Mouse (Mus musculus) frontal cortex, postnatal 10 days (tissue): ENCODE data around the gene Moxd1.

Experiments
- DNase-seq, 2 experiments: peaks; one replicate each; pipeline ENCODE4 v3.0.0; 2022; ENCODE audit warnings: low spot score in 2 of 2, mixed read lengths in 1 of 2

Moxd1 gene

GRCm38 (mm10) chr10:24223449-24224143, at the start of gene Moxd1:
Gene Moxd1 (plus strand): TSS chr10:24223517.
- DNase-seq: no peak

GRCm38 (mm10) chr10:24190392-24190791, 32.9 kb upstream of the Moxd1 start:
- DNase-seq: no peak

- no peak for DNase-seq
These were observed 31.3 kb upstream of the Moxd1 start for GRCm38 (mm10) chr10:24191977-24192376.

DNA sequence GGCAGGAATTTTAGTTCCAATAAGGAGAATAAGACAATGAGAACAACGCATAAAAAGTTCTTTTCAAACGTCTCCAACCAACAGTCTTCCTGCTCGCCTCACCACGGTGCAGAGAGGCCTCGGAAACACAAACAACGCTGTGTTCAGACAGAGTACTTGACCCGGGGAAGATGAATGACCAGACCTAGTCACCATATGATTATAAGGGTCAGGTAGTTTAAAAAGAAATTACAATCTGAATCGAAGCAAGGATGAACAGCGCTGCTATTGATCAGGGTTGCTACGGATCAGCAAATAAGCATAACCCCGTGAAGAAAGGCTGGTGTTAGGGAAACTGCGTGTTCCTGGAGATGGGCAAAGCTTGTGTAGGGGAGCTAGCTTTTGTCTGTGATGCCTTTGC, 24.0 kb upstream of the Moxd1 start:
- no peak for DNase-seq

DNA sequence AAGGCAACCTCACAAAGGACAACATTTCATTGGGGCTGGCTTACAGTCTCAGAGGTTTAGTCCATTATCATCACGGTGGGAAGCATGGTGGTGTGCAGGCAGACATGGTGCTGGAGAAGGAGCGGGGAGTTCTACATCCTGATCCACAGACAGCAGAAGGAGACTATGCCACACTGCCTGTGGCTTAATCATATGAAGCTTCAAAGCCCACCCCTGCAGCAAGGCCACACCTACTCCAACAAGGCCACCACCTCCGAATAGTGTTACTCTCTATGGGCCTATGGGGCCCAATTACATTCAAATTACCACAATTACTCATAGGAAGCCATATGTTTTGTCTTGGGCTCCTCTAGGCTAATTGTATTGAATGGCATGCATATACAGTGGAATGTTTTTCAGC, 23.2 kb upstream of the Moxd1 start:
- no peak for DNase-seq

DNA sequence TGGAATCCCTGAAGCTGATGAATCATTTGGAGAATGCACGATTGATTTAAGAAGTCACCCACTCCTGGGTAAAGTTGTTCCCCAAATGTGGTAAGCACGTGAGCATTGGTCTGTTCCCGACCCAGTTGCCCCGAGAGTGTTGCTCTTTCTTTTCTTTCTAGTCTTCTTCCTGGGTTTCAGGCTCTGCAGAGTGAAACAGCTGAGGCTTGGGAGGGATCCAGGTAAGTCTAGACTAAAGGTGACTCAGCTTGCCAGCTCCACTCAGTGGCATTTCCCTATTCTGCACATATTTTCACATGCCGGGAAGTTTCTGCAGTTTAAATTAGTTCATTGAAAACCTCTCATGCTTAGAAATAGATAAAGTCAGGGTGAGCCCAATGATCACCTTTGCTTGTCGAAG, 13.2 kb upstream of the Moxd1 start:
- DNase-seq: no peak

DNA sequence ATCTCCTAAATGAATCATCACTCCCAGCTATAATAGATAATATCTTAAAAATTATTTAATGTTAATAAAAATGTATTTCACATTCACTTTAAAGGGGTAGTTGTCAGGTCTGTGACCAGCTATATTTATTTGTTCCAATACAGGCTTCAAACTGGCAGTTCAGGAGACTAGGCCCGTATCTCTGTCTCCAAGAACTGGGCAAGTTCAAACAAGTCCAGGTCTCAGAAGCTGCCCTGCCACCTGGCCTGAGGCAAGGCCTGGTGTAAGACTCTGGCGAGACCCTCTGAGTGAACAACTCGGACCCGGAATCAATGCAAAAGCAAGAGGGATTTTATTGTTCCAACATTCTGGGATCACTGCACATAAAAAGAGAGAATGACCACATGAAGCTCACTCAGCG, 10.0 kb upstream of the Moxd1 start:
- no peak for DNase-seq

DNA sequence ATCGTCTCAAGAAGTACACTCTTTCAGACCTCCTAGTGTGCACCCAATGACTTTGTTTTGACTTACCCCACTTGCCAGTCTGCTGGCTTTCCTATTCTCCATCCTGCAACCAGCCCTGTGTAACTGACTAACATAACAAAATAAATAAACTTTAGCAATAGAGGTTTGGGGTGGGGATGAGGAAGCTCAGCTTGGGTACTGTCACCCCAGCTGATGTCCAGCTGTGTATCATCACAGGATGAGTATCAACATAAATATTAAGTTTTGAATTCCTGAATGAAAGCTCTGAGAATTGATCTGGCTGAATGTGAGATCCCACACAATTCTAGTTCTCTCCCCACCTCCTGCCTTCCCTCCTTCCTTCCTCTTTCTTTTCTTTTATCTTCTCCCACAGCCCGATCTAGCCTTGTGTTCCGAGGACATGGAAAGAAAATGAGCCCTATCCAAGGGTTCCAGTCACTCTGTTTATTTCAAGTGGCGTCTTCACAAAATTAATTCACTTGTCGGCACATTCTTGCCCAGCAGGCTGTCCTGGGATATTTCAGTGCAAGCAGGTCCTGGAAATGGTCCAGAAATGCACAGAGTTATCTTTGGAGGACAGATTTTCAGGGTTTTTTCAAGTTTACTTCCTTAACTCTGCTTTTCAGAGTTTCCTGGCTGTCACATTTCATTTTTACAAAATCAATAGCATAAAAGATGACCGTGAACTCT, 5.6 kb upstream of the Moxd1 start:
- DNase-seq: no peak

GRCm38 (mm10) chr10:24220931-24221330, 2.4 kb upstream of the Moxd1 start:
- DNase-seq: no peak

DNA sequence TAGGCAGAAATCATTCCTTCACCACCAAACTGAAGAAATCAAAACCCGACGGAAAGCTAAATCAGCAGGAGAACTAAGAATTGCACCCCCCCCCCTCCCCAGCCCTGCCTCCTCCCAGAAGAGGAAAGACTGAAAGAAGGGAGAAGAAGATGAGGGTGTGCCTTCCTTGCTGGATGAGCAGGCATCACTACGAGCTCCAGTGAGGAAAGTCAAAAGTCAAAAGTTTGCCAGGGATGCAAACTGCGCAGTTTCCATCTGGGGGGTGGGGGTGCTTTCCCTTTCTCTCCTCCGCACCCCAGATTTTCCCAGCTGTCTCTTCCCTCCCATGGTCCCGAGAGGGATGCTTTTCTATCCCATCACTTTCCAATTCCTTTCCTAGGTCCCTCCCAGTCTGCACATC, 406 bp upstream of the Moxd1 start:
- no peak for DNase-seq

- no peak for DNase-seq
These were observed 1.3 kb downstream of the Moxd1 start for GRCm38 (mm10) chr10:24224591-24224990.

- DNase-seq: no peak
These were observed 5.2 kb downstream of the Moxd1 start for GRCm38 (mm10) chr10:24228318-24229183.

- DNase-seq: no peak
These were observed 9.0 kb downstream of the Moxd1 start for GRCm38 (mm10) chr10:24232281-24232680.

DNA sequence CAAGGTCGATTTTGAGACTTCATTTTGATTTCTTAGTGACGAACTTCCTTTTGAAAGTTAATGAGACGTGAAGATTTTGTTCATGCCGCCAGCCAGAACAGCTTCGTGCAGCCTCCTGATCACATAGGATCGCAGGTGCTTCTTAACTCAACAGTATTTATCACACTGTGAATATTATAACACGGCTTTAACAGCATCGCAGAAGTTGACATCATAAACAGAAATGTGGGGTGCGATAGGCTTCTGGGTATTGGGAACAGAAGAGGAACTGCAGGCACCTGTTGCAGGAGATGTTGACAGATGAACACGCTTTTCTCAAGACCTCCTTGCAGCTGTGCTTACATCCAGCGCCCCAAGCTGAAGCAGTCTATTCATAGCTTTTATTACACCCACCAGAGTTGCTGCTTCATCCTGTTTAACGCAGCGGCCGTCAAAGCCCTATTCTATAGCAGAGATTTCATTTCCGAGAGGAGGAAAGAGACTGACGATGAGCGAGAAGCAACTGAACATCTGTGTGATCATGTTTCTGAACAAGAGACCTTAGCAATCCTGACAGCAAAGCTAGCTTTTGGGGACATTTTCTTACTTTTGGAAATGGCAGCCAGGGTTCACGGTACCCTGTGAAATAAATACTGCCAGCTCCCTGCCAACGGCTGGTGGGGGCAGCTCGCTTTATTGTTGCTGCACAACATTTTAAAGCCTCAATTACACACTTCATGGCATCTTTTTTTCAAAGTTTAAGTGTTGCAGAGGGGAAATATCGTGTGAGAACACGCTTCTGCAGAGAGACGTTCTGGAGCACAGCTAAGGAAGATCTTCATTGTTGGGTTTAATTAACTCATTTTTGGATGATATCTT, 12.3 kb downstream of the Moxd1 start:
- DNase-seq: peak in 1 of 2 experiments; percentile 21

GRCm38 (mm10) chr10:24246815-24247214, 23.5 kb downstream of the Moxd1 start:
- no peak for DNase-seq

DNA sequence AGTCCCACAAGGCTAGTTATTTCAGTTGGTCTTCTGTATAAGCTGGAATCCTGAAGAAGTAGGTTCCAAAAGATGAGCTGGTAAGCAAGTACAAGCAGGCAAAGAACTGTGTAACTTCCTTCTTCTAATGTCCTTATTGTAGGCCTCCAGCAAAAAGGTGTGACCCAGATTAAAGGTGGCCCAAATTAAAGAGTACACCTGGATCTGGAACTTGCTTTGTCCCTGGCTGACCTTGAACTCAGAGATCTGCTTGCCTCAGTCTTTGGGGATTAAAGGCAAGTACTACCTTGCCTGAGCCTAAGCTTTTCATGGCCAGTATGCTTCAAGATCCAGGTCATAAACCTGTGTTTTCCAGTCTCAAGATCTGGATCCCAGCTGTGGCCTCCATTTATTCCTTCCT, 24.8 kb downstream of the Moxd1 start:
- no peak for DNase-seq

DNA sequence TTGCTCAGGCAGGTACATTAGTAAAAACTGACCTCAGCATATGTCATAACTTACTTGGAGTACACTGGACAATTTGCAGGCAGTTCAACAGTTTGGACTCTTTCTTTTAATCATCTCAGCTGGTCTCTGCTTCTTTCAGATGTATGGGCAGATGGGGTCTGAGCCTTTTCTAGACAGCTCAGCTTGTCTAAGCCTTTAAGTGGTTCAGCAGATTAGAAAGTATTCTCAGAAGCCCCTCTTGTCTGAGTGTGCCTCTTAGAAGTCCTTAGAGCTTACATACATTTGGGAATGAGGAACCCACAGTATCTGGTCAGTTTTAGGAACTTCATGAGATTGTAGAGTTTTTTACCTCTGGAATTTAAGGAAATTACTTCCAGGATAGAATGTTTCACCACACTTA, 28.3 kb downstream of the Moxd1 start:
- no peak for DNase-seq

DNA sequence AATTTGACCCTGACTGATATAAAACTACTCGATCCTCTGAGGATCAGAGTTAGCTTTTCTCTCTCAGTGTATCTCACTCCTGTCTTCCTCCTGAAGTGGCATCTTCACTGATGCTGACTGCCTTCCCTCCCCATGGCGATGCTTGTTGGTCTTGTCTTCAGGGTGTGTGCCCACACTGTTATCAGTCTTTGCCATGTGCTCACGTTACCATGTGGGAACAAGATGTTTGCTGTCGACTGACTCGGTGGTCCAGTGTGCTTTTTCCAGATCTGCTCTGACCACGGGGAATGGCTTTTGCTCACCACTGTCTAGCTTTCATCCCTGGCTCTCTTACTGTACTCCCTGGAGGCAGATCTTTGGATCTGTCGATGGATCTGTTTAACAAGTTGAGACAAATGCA, 34.8 kb downstream of the Moxd1 start:
- DNase-seq: no peak

DNA sequence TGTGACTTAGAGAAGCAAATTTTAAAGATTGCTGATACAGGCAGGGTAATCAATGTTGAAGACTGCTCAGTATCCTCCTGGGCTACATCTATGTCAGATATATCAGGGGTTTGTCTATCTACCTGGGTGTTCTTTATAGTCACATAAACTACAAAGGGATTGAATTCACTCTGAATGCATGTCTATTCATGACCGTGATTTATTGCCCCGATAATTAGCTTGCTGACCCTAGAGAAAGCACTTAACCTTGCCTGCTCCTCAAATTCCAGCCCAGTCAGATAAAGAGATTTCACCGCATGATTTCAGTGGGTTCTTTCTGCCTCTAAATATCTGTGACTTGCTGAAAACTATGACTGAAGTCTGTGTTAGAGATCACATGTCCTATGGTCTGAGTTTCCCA, 35.6 kb downstream of the Moxd1 start:
- DNase-seq: no peak

- DNase-seq: no peak
These were observed 36.7 kb downstream of the Moxd1 start for GRCm38 (mm10) chr10:24259794-24260590.

GRCm38 (mm10) chr10:24267520-24267919, 44.2 kb downstream of the Moxd1 start:
- no peak for DNase-seq
